Mouse (Mus musculus) forebrain, postnatal 0 days (tissue): ENCODE data around the gene Slfn3. TPM values are rescaled to one million over a fixed set of nuclear protein-coding genes. Genes with fewer than 3 reads are reported as not detected.
A peak's percentile ranks its signal among the peaks of the same experiment; 100 is the strongest.
"Not testable (repeated sequence)": the region's sequence is repeated elsewhere in the genome, so short reads cannot be mapped to it uniquely, and the experiment has no call there.

Experiments used
- ATAC-seq: fragments of 200-750 bp; cut with Nextera tagmentation; 2 replicates; pipeline ENCODE4 v1.8.0; 2017; ENCODE audit warnings: mild to moderate bottlenecking, moderate library complexity
- DNase-seq: peaks from one replicate; pipeline ENCODE4 v3.0.0-alpha.2; 2015
- H3K27ac ChIP-seq: fragments of 300-500 bp; sonication (generic); 2 replicates; pipeline ENCODE4 v1.5.1; 2014; ENCODE audit warnings: low read depth, mild to moderate bottlenecking, antibody characterized with exemption, low read length, moderate library complexity, mixed read lengths
- H3K27me3 ChIP-seq: fragments of 300-500 bp; sonication (generic); 2 replicates; pipeline ENCODE4 v1.6.1; 2014; ENCODE audit warnings: mild to moderate bottlenecking, low read length, mixed read lengths; ENCODE audit not compliant: insufficient read depth
- H3K36me3 ChIP-seq: fragments of 300-500 bp; sonication (generic); 2 replicates; pipeline ENCODE4 v1.6.1; 2014; ENCODE audit warnings: mild to moderate bottlenecking, moderate library complexity; ENCODE audit not compliant: insufficient read depth
- H3K4me1 ChIP-seq: fragments of 300-500 bp; sonication (generic); 2 replicates; pipeline ENCODE4 v1.6.1; 2014; ENCODE audit warnings: antibody characterized with exemption; ENCODE audit not compliant: insufficient read depth
- H3K4me2 ChIP-seq: fragments of 300-500 bp; sonication (generic); 2 replicates; pipeline ENCODE4 v1.6.1; 2014; ENCODE audit warnings: low read depth, mild to moderate bottlenecking, moderate library complexity
- H3K4me3 ChIP-seq: fragments of 300-500 bp; sonication (generic); 2 replicates; pipeline ENCODE4 v1.5.1; 2014; ENCODE audit warnings: low read depth, low read length, mixed read lengths
- H3K9ac ChIP-seq: fragments of 300-500 bp; sonication (generic); 2 replicates; pipeline ENCODE4 v1.6.1; 2014; ENCODE audit warnings: mild to moderate bottlenecking
- H3K9me3 ChIP-seq: fragments of 300-500 bp; sonication (generic); 2 replicates; pipeline ENCODE4 v1.6.1; 2016; ENCODE audit warnings: low read length
- CTCF ChIP-seq: sonication (generic); IDR thresholded peaks from 2 replicates; pipeline ENCODE4 v1.5.1; 2016; ENCODE audit warnings: antibody characterized with exemption, control low read depth, low read depth
- WGBS: fragments of 180-500 bp; shearing (Covaris S2); extraction: QIAGEN DNeasy Blood & Tissue Kit; methylation state at CpG from one replicate; pipeline ENCODE4 v1.1.7; 2014; 5-methylcytosine and 5-hydroxymethylcytosine counted together
- polyA plus RNA-seq: library from polyadenylated mRNA; unstranded; fragments of >200 nt; fragmentation: Nextera tagmentation; extraction: Ambion mirVana; gene quantifications from 2 replicates; pipeline ENCODE4 v1.2.1, GENCODE M21; 2015
- total RNA-seq: library from RNA; depleted of rRNA; stranded (reverse); fragments of >200 nt; gene quantifications from 2 replicates; pipeline ENCODE4 v1.2.3, GENCODE M21; 2014

Slfn3 gene
- total and polyA plus RNA-seq, 2 experiments from 2014 or later, result 0.10 to 0.24 TPM

DNA sequence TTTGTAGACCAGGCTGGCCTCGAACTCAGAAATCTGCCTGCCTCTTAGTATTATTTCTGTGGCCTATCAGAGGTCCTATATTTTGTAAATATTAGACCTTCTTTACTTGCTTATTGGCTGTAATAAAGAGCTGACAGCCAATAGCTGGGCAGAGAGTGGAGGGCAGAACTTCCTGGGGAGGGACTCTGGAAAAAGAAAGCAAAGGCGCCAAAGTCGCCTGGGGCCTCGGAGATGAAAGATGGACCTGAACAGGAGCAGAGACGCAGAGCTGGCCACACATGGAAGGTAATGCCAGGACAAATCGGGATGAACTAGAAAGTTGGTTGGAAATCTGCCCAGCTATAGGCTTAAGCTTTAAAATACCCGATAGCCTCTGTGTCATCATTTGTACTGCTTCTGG is 32.2 kb downstream of the Slfn3 start:
- H3K27me3 ChIP-seq, result no peaks in the 10 kb centered on the region
- TF ChIP-seq CTCF, result no peak
- H3K36me3 ChIP-seq, result no peaks in the 10 kb centered on the region
- ATAC-seq, result no peak
- no peak overlapping the region for H3K27ac ChIP-seq
- H3K9me3 ChIP-seq, result no peaks in the 10 kb centered on the region
- no peaks in the 10 kb centered on the region for H3K4me1 ChIP-seq
- 88% methylated on average over 7 of the region's 7 CpGs for WGBS
- no peak overlapping the region for H3K4me2 ChIP-seq
- no peak overlapping the region for H3K9ac ChIP-seq
- H3K4me3 ChIP-seq, result no peak overlapping the region
- DNase-seq, result no peak

DNA sequence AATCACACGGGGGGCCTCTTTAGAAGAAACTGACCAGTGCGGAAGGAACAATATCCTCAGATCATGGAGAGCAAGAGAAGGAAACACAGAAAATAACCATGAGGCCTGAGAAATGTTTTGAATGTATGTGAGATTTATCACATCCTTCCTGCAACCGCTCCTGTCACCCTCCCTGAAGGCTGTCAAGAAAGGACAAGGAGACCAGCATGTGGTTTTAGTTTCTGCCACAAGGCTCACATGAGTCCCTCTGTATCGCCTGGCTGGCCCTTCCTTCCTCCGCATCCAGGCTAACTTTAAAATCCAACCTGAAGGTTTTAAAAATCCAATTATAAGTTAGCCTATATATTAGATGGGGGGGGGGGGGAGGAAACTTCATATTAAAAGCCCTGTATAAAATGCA is 32.7 kb downstream of the Slfn3 start:
- 88% methylated on average over 5 of the region's 5 CpGs for WGBS
- not testable (repeated sequence) for ATAC-seq

DNA sequence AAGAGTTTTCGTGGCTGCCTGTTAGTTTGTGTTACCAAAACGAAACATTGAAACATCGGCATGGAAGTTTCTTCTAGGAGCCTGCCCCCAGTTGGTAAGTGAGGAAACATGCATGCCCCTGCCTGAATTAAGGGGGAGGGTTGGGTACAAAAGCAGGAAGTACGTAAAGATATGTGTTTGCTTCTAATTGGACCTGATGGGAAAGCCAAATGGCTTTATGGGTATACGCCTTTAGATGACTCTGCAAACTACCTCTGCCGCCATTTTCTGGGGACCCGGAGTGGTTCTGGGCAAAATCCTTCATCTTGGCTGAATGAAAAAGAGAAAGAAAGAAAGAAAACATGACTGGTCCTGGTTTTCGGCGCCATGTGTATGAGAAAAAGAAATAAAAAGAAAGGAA is 33.1 kb downstream of the Slfn3 start:
- no peak for TF ChIP-seq CTCF
- 91% methylated on average over 9 of the region's 9 CpGs for WGBS
- H3K4me3 ChIP-seq, result no peak overlapping the region
- no peaks in the 10 kb centered on the region for H3K27me3 ChIP-seq
- no peaks in the 10 kb centered on the region for H3K36me3 ChIP-seq
- no peak overlapping the region for H3K4me2 ChIP-seq
- H3K9me3 ChIP-seq, result no peaks in the 10 kb centered on the region
- H3K4me1 ChIP-seq, result no peaks in the 10 kb centered on the region
- no peak overlapping the region for H3K9ac ChIP-seq
- no peak for DNase-seq
- ATAC-seq, result no peak
- H3K27ac ChIP-seq, result no peak overlapping the region

More for the DNA sequence above, 32.7 kb downstream of the Slfn3 start:
- not testable (repeated sequence) for H3K4me3 ChIP-seq, DNase-seq, H3K27ac ChIP-seq, H3K9me3 ChIP-seq, H3K36me3 ChIP-seq, H3K4me1 ChIP-seq, H3K27me3 ChIP-seq, H3K4me2 ChIP-seq, H3K9ac ChIP-seq

DNA sequence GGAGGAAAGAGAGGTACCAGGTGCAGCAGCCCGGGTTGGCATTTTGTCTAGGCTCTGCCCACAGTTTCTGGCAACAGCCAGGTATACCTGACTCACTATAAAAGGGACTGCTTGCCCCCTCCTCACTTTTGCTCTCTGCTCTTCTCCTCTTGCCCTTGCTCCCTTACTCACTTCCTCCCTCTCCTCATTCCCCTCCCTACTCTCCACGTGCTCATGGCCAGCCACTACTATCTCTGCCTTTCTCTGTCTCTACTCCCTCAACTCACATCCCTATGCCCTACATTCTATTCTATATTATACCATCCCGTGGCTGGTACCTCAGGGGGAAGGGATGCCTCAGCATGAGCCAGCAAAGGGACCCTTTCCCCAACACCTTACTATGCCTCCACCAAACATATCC is 33.6 kb downstream of the Slfn3 start:
- Histone ChIP-seq H3K9ac (no peak overlapping the region), H3K9me3 (no peaks in the 10 kb centered on the region), H3K4me2 (no peak overlapping the region), H3K27me3 (no peaks in the 10 kb centered on the region), H3K4me3 (no peak overlapping the region), H3K4me1 (no peaks in the 10 kb centered on the region), H3K27ac (no peak overlapping the region), H3K36me3 (no peaks in the 10 kb centered on the region)
- TF ChIP-seq CTCF, result no peak
- 79% methylated on average over 3 of the region's 3 CpGs for WGBS
- DNase-seq (no peak), ATAC-seq (no peak)

DNA sequence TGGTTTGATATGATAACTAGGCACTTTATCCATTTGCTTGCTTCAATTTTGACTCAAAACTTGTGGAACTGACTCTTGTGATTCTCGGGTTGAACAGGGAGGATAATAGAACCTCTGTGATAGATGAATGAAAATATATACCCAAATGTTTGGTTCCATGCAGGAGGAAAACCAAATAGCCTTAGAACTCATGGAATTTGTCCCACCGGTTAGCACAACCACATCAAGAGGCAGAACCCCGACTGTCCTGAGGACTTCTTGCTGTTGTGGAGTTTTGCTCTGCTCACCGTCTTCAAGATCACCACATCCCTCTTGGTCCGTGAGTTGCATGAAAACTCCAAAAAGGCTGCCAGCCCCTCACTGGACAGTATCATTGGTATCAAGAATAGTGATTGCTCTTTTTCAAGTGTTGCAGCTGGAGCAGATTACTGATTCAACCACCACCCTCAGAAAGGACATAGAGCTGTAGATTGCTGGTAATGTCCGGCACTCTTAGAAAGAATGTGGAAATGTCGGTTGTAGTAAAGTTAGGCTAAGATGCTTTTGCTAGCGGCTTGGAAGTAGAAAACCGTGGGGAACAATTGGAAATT is 34.3 kb downstream of the Slfn3 start:
- DNase-seq (no peak), ATAC-seq (no peak)
- H3K4me3 ChIP-seq, result no peak overlapping the region
- H3K4me2 ChIP-seq, result no peak overlapping the region
- no peaks in the 10 kb centered on the region for H3K4me1 ChIP-seq
- no peak overlapping the region for H3K27ac ChIP-seq
- TF ChIP-seq CTCF, result no peak
- H3K27me3 ChIP-seq, result no peaks in the 10 kb centered on the region
- no peak overlapping the region for H3K9ac ChIP-seq
- WGBS, result 90% methylated on average over 9 of the region's 9 CpGs
- no peaks in the 10 kb centered on the region for H3K36me3 ChIP-seq
- no peaks in the 10 kb centered on the region for H3K9me3 ChIP-seq

DNA sequence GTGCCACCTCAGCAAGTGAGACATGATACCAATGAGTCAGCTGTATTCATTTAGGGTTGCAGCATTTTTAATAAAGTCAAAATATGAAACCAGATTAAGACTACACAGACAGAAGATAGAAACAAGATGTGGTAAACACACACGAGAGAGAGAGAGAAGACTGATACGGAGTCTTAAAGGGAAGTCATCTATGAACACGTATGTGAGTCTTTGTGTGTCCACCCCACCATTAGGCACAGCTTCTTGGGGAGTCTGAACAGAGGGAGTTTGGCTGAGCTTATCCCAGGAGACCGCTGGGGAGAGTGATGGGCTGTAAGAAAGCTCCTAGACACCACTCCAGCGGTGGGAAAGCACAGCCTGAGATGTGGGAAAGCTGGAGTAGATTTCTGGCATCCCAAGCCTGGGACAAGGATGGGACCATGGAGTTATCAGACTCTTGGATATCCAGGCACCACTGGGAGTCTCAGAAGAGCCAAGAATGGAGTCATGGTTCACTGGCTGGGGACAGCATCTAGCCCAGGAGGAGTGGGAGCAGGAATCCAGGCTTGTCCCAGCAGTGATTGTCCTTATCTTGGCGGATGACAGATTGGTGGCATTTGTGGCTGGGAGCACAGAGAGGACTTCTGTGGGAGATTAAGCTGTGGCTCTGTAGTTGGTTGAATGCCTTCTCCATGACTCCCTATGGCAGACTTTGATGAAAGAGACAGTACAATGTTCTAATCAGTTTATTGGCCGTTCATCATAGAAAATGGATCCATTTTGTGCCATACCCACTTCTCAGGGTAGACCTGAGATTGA is 37.0 kb downstream of the Slfn3 start:
- no peak for ATAC-seq
- DNase-seq, result no peak
- no peaks in the 10 kb centered on the region for H3K36me3 ChIP-seq
- WGBS, result 89% methylated on average over 7 of the region's 7 CpGs
- H3K4me2 ChIP-seq, result no peak overlapping the region
- no peaks in the 10 kb centered on the region for H3K27me3 ChIP-seq
- no peak overlapping the region for H3K27ac ChIP-seq
- no peak overlapping the region for H3K9ac ChIP-seq
- H3K4me1 ChIP-seq, result no peaks in the 10 kb centered on the region
- TF ChIP-seq CTCF, result no peak
- H3K9me3 ChIP-seq, result no peaks in the 10 kb centered on the region
- no peak overlapping the region for H3K4me3 ChIP-seq

DNA sequence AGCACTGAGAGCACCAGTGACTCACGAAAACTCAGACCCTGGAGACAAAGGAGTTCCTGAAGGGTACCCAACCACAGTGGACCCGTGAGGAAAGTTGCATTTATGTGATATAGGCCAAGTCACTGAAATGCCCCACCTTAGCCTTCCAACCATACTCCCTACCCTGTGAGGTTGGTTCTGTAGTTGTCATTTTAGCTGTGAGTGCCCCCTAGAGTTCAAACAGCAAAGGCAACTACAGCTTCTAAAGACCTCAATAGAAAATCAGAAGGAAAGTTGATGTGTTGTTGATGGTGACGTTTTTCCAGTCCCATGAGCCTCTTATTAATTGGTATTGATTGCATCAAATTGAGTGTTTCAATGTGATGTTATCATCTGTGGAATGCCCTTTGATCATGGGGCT is 39.8 kb downstream of the Slfn3 start:
- ATAC-seq (no peak), DNase-seq (no peak)
- Histone ChIP-seq H3K27me3 (no peaks in the 10 kb centered on the region), H3K9me3 (no peaks in the 10 kb centered on the region), H3K27ac (no peak overlapping the region), H3K9ac (no peak overlapping the region), H3K4me2 (no peak overlapping the region), H3K4me1 (no peaks in the 10 kb centered on the region), H3K36me3 (no peaks in the 10 kb centered on the region), H3K4me3 (no peak overlapping the region)
- 66% methylated on average over 3 of the region's 3 CpGs for WGBS
- TF ChIP-seq CTCF, result peak; percentile 8; the same call in 1 of the 2 replicates

DNA sequence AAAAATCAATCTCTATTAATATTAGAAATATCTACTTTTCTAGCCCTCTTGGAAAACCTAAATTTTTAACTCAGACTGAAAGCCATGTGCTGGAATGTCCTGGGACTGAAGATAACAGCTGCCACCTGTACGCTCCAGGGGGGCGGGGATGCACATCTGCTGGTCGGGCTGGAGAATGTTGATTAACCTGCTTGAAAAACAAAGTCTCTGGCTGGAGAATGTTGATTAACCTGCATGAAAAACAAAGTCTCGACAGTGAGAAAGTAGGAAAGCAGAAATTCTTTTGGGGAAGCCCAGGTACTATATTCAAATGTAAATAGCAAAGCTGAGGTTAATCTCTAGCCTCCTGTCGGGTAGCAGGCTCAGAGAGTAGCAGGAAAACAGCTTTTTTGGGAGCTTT is 42.5 kb downstream of the Slfn3 start:
- H3K27me3 ChIP-seq, H3K27ac ChIP-seq, H3K36me3 ChIP-seq, DNase-seq, H3K9me3 ChIP-seq, H3K4me3 ChIP-seq, H3K4me1 ChIP-seq, ATAC-seq, H3K4me2 ChIP-seq, H3K9ac ChIP-seq: not testable (repeated sequence)
- 38% methylated on average over 5 of the region's 5 CpGs for WGBS

DNA sequence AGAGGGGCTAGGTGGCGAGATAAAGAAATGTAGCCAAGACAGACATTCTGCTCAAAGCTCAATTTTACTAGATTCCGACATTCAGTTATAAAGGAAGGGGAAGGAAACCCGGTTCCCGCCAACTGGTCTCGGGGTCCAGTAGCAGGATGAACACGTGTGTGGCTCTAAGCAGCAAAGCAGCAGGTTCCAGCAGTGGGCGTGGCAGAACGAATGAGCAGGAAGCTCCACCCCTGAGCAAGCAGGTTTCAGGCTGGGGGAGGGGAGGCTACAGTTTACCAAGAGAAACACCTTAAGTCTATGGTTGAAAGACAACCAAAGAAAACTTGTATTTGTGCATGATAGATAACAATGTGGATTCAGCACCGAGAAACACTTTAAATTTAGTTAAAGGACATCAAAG is 46.3 kb downstream of the Slfn3 start:
- DNase-seq, ATAC-seq, H3K36me3 ChIP-seq, H3K27me3 ChIP-seq, H3K4me1 ChIP-seq, H3K9me3 ChIP-seq, H3K27ac ChIP-seq, H3K9ac ChIP-seq, H3K4me3 ChIP-seq, H3K4me2 ChIP-seq: not testable (repeated sequence)
- 84% methylated on average over 9 of the region's 9 CpGs for WGBS
